Mouse (Mus musculus): ENCODE results near the gene Fmr1nb.
A peak's percentile ranks its signal among the peaks of the same experiment; 100 is the strongest.
"Not testable (repeated sequence)": the region's sequence is repeated elsewhere in the genome, so short reads cannot be mapped to it uniquely, and the experiment has no call there.

Fmr1nb gene

DNA sequence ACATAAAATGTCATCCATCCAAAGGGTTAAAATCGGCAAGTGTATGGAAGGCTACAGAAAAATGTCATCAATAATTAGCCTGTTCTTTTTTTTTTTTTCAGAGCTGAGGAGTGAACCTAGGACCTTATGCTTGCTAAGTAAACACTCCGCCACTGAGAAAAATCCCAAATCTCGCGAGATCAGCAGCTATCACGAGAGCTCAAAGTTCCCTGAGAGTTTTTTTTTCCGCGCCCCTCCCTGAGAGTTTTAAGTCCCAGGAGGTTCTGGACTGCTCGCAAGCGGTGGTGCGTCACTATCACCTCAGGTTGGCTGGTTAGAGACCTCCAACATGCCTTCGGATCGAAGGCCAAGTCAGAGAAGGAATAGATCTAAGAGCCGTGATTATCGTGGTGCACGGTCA is at the start of gene Fmr1nb:
Fmr1nb (plus strand) TSS at position 234 of the 400 bp plus-strand sequence.
- DNase-seq (ENCODE audit: low spot score in 2 of 2): no peak

- DNase-seq (ENCODE audit: low spot score in 2 of 2): no peak
Observed at GRCm38 (mm10) chrX:68736902-68737301, 24.7 kb upstream of the Fmr1nb start.

DNA sequence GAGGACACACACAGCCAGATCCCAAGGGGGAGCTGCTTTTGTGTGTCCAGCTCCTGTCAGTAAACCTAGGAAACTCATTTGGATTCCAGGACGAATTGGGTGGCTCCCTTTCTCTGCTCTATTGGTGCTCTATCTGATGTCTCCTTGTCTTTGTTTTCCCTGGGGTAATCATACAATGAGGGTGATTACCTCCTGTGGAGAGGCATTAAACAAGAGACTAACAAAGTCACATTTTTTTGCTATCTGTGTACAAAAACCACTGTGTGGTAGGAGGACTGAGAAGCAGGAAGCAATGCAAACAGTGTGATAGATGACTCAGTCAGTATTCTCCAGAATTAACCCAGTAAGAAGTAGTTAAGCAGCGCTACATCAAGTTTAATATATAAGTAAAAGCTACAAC is 21.6 kb upstream of the Fmr1nb start:
- DNase-seq (ENCODE audit: low spot score in 2 of 2): no peak

GRCm38 (mm10) chrX:68820449-68820848 is 58.8 kb downstream of the Fmr1nb start:
- not testable (repeated sequence) for DNase-seq (ENCODE audit: low spot score in 2 of 2)

GRCm38 (mm10) chrX:68821059-68821458 is 59.4 kb downstream of the Fmr1nb start, which contains the start of gene Gm14698:
Gene Gm14698, plus strand, starts transcription at chrX:68821093.
- DNase-seq (ENCODE audit: low spot score in 2 of 2): not testable (repeated sequence)

- peak in 1 of 2 experiments; percentile 0 for DNase-seq (ENCODE audit: low spot score in 2 of 2)
Observed at GRCm38 (mm10) chrX:68839548-68840444, 78.2 kb downstream of the Fmr1nb start.

Data from right cerebral cortex, postnatal 36 days (tissue).